Mouse (Mus musculus) embryonic fibroblast, embryonic 13.5 days (primary cell): Measurements from ENCODE around the gene Rexo5.

Experiments used
- CTCF ChIP-seq: IDR thresholded peaks from 2 replicates; pipeline ENCODE4 v1.5.1; 2011; ENCODE audit warnings: mild to moderate bottlenecking, control low read depth, low read length, moderate library complexity, borderline replicate concordance; ENCODE audit not compliant: insufficient read depth
- POLR2A ChIP-seq: IDR thresholded peaks from 2 replicates; pipeline ENCODE4 v1.6.1; 2011; ENCODE audit warnings: low read depth, mild to moderate bottlenecking, control low read depth, low read length, moderate library complexity

GRCm38 (mm10) chr7:119808723-119809122 is 14.9 kb downstream of the Rexo5 start:
- TF ChIP-seq POLR2A (no peak), CTCF (no peak)
